Mouse (Mus musculus): ENCODE measurements around the gene Cast.

The Cast gene

DNA sequence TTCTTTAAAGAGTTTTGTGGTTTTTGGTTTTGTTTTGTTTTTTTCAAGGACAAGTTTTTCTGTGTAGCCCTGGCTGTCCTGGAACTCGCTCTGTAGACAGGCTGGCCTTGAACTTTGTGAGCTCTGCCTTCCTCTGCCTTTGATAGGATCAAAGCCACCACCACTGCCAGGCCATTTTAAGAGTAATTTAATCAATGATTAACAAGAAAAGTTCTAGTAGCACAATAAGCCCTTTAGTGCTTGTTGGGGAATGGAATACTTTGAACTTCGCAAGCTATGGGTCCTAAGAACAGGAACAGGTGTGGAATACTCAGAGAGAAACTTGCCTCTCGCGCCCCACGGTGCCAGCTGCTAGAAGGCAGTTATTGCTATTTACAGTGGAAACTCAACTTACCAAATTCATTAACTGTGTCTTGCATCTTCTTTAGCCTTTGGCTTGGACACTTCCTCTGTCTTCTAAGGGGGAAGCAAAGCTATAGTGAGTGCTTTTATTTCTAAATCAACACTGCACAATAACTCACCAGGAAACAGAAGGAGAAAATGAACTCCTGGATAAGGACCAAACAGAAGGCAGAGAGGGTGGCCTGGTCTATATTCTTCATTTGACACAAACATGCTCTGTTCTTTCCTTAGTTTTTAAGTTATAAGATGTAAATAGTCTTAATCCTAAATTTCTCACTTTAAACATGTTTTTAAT is 113.0 kb downstream of the Cast start:
- DNase-seq (ENCODE audit: low spot score): no peak
